Mouse (Mus musculus): ENCODE data around the gene Itsn1. TPM values are rescaled to one million over a fixed set of nuclear protein-coding genes. Genes with fewer than 3 reads are reported as not detected.

Gene Itsn1
- total RNA-seq, 1 experiment from 2014 or later = 27.0 TPM

GRCm38 (mm10) chr16:91762476-91762875, 33.4 kb downstream of the Itsn1 start:
- ATAC-seq (ENCODE audit: extremely low read depth, insufficient number of reproducible peaks, low FRiP score, poor library complexity, severe bottlenecking) = no peak

- ATAC-seq (ENCODE audit: extremely low read depth, insufficient number of reproducible peaks, low FRiP score, poor library complexity, severe bottlenecking) = no peak
Measured at GRCm38 (mm10) chr16:91763975-91764374, 34.9 kb downstream of the Itsn1 start.

- no peak for ATAC-seq (ENCODE audit: extremely low read depth, insufficient number of reproducible peaks, low FRiP score, poor library complexity, severe bottlenecking)
Measured at GRCm38 (mm10) chr16:91764414-91764813, 35.3 kb downstream of the Itsn1 start.

GRCm38 (mm10) chr16:91765121-91765815, 36.2 kb downstream of the Itsn1 start:
- no peak for ATAC-seq (ENCODE audit: extremely low read depth, insufficient number of reproducible peaks, low FRiP score, poor library complexity, severe bottlenecking)

- no peak for ATAC-seq (ENCODE audit: extremely low read depth, insufficient number of reproducible peaks, low FRiP score, poor library complexity, severe bottlenecking)
Measured at GRCm38 (mm10) chr16:91765816-91766210, 36.7 kb downstream of the Itsn1 start.

- no peak for ATAC-seq (ENCODE audit: extremely low read depth, insufficient number of reproducible peaks, low FRiP score, poor library complexity, severe bottlenecking)
Measured at GRCm38 (mm10) chr16:91767165-91767701, 38.2 kb downstream of the Itsn1 start.

GRCm38 (mm10) chr16:91768586-91768985, 39.5 kb downstream of the Itsn1 start:
- ATAC-seq (ENCODE audit: extremely low read depth, insufficient number of reproducible peaks, low FRiP score, poor library complexity, severe bottlenecking) = no peak

- ATAC-seq (ENCODE audit: extremely low read depth, insufficient number of reproducible peaks, low FRiP score, poor library complexity, severe bottlenecking) = no peak
Measured at GRCm38 (mm10) chr16:91769911-91770310, 40.8 kb downstream of the Itsn1 start.

GRCm38 (mm10) chr16:91770662-91771061, 41.6 kb downstream of the Itsn1 start:
- ATAC-seq (ENCODE audit: extremely low read depth, insufficient number of reproducible peaks, low FRiP score, poor library complexity, severe bottlenecking) = no peak

- no peak for ATAC-seq (ENCODE audit: extremely low read depth, insufficient number of reproducible peaks, low FRiP score, poor library complexity, severe bottlenecking)
Measured at GRCm38 (mm10) chr16:91771334-91771733, 42.3 kb downstream of the Itsn1 start.

- no peak for ATAC-seq (ENCODE audit: extremely low read depth, insufficient number of reproducible peaks, low FRiP score, poor library complexity, severe bottlenecking)
Measured at GRCm38 (mm10) chr16:91772586-91772985, 43.5 kb downstream of the Itsn1 start.

GRCm38 (mm10) chr16:91779576-91779975, 50.5 kb downstream of the Itsn1 start:
- no peak for ATAC-seq (ENCODE audit: extremely low read depth, insufficient number of reproducible peaks, low FRiP score, poor library complexity, severe bottlenecking)

- ATAC-seq (ENCODE audit: extremely low read depth, insufficient number of reproducible peaks, low FRiP score, poor library complexity, severe bottlenecking) = no peak
Measured at GRCm38 (mm10) chr16:91780151-91780550, 51.1 kb downstream of the Itsn1 start.

- peak; percentile 24; the same call in 1 of the 2 replicates for ATAC-seq (ENCODE audit: extremely low read depth, insufficient number of reproducible peaks, low FRiP score, poor library complexity, severe bottlenecking)
Measured at GRCm38 (mm10) chr16:91780826-91781225, 51.7 kb downstream of the Itsn1 start.

- no peak for ATAC-seq (ENCODE audit: extremely low read depth, insufficient number of reproducible peaks, low FRiP score, poor library complexity, severe bottlenecking)
Measured at GRCm38 (mm10) chr16:91783191-91783590, 54.1 kb downstream of the Itsn1 start.

- ATAC-seq (ENCODE audit: extremely low read depth, insufficient number of reproducible peaks, low FRiP score, poor library complexity, severe bottlenecking) = no peak
Measured at GRCm38 (mm10) chr16:91784298-91784697, 55.2 kb downstream of the Itsn1 start.

- no peak for ATAC-seq (ENCODE audit: extremely low read depth, insufficient number of reproducible peaks, low FRiP score, poor library complexity, severe bottlenecking)
Measured at GRCm38 (mm10) chr16:91786425-91786824, 57.3 kb downstream of the Itsn1 start.

- peak; percentile 76 for ATAC-seq (ENCODE audit: extremely low read depth, insufficient number of reproducible peaks, low FRiP score, poor library complexity, severe bottlenecking)
Measured at GRCm38 (mm10) chr16:91789728-91790127, 60.6 kb downstream of the Itsn1 start.

- no peak for ATAC-seq (ENCODE audit: extremely low read depth, insufficient number of reproducible peaks, low FRiP score, poor library complexity, severe bottlenecking)
Measured at GRCm38 (mm10) chr16:91792477-91793196, 63.6 kb downstream of the Itsn1 start.

Data from neutrophil, adult 5-6 weeks (primary cell).